Mouse (Mus musculus) hindbrain, postnatal 0 days (tissue): ENCODE measurements around the gene Atf2. TPM values are rescaled to one million over a fixed set of nuclear protein-coding genes. Genes with fewer than 3 reads are reported as not detected.
"Not testable (repeated sequence)": the region's sequence is repeated elsewhere in the genome, so short reads cannot be mapped to it uniquely, and the experiment has no call there.

Source experiments
- ATAC-seq: fragments of 200-750 bp; cut with Nextera tagmentation; 2 replicates; pipeline ENCODE4 v1.8.0; 2017; ENCODE audit warnings: mild to moderate bottlenecking, moderate TSS enrichment, moderate library complexity
- DNase-seq: peaks from one replicate; pipeline ENCODE4 v3.0.0-alpha.2; 2015; ENCODE audit warnings: low spot score
- H3K27ac ChIP-seq: fragments of 300-500 bp; sonication (generic); 2 replicates; pipeline ENCODE4 v1.5.1; 2014; ENCODE audit warnings: mild to moderate bottlenecking
- H3K27me3 ChIP-seq: fragments of 300-500 bp; sonication (generic); 2 replicates; pipeline ENCODE4 v1.6.1; 2014; ENCODE audit warnings: low read length, mixed read lengths; ENCODE audit not compliant: insufficient read depth
- H3K36me3 ChIP-seq: fragments of 300-500 bp; sonication (generic); 2 replicates; pipeline ENCODE4 v1.6.1; 2014; ENCODE audit warnings: low read length, mixed read lengths; ENCODE audit not compliant: insufficient read depth
- H3K4me1 ChIP-seq: fragments of 300-500 bp; sonication (generic); 2 replicates; pipeline ENCODE4 v1.6.1; 2014; ENCODE audit warnings: antibody characterized with exemption, low read length, mixed read lengths; ENCODE audit not compliant: insufficient read depth
- H3K4me2 ChIP-seq: fragments of 300-500 bp; sonication (generic); 2 replicates; pipeline ENCODE4 v1.6.1; 2014; ENCODE audit warnings: low read depth, mild to moderate bottlenecking, low read length, moderate library complexity, mixed read lengths
- H3K4me3 ChIP-seq: fragments of 300-500 bp; sonication (generic); 2 replicates; pipeline ENCODE4 v1.5.1; 2014; ENCODE audit warnings: low read length
- H3K9ac ChIP-seq: fragments of 300-500 bp; sonication (generic); replicated peaks from 2 replicates; pipeline ENCODE4 v1.6.1; 2014; ENCODE audit warnings: mild to moderate bottlenecking, low read length, moderate library complexity, mixed read lengths
- H3K9me3 ChIP-seq: fragments of 300-500 bp; sonication (generic); 2 replicates; pipeline ENCODE4 v1.6.1; 2016; ENCODE audit warnings: low read length, mixed read lengths
- CTCF ChIP-seq: IDR thresholded peaks from 2 replicates; pipeline ENCODE4 v1.5.1; 2016; ENCODE audit warnings: antibody characterized with exemption, control low read depth, low read depth
- WGBS: fragments of 180-500 bp; shearing (Covaris S2); extraction: QIAGEN DNeasy Blood & Tissue Kit; methylation state at CpG from one replicate; pipeline ENCODE4 v1.1.7; 2014; 5-methylcytosine and 5-hydroxymethylcytosine counted together
- polyA plus RNA-seq: library from polyadenylated mRNA; unstranded; fragments of >200 nt; fragmentation: Nextera tagmentation; extraction: Ambion mirVana; gene quantifications from 2 replicates; pipeline ENCODE4 v1.2.1, GENCODE M21; 2015
- total RNA-seq: library from RNA; depleted of rRNA; stranded (reverse); fragments of >200 nt; gene quantifications from 2 replicates; pipeline ENCODE4 v1.2.3, GENCODE M21; 2014

Atf2 gene
- total and polyA plus RNA-seq, 2 experiments from 2014 or later: 67.2 to 87.7 TPM

DNA sequence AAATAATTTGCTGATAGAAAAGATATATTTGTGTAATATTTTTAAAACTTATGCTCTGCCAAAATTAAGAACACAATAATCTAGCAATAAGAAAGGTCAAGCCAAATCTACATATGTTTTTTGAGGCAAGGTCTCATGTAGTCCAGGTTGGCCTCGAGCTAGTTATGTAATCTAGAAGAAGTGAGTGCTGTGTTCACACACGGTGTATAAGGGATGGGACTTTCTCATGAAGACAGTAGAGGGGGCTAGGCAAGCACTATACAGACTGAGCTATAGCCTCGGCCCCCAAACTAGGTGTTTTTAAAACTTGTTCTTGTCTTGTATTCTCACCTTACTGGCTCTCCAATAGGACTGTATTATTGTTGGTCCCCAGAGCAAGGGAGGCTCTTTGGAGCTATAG lies 33.1 kb upstream of the Atf2 start:
- 61% methylated on average over 3 of the region's 3 CpGs for WGBS
- Histone ChIP-seq H3K4me1 (no peaks in the 10 kb centered on the region), H3K27me3 (no peaks in the 10 kb centered on the region), H3K4me2 (no peak overlapping the region), H3K4me3 (no peak overlapping the region), H3K9ac (no peak overlapping the region), H3K27ac (no peak overlapping the region), H3K36me3 (no peaks in the 10 kb centered on the region), H3K9me3 (no peaks in the 10 kb centered on the region)
- peak; percentile 67; the same call in 1 of the 2 replicates for ATAC-seq
- TF ChIP-seq CTCF: no peak; the same call in 1 of the 2 replicates
- no peak for DNase-seq

DNA sequence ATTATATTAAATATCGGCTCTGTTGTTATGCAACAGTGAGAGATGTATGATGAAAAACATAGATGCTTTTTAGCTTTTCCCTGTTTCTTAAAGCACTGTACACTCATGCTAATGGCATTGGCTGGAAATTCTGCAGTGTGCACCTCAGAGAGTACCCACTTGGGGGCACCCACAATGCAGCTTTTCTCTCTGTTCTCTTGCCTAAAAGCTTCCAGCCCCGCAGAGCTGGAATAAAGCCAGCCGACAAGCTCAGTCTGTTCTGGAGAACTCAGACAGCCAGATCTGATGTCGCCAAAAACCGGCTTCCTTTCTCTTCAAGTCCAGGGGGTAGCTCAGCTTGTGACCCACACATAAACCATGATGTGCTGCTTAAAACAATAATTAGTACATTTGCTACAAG lies 32.6 kb upstream of the Atf2 start:
- WGBS: 13% methylated on average over 5 of the region's 5 CpGs
- Histone ChIP-seq H3K36me3 (no peaks in the 10 kb centered on the region), H3K27ac (no peak overlapping the region), H3K4me2 (no peak overlapping the region), H3K27me3 (no peaks in the 10 kb centered on the region), H3K4me1 (no peaks in the 10 kb centered on the region), H3K9me3 (no peaks in the 10 kb centered on the region), H3K9ac (no peak overlapping the region), H3K4me3 (no peak overlapping the region)
- peak; percentile 78 for TF ChIP-seq CTCF
- DNase-seq (peak; percentile 98), ATAC-seq (peak; percentile 88)

DNA sequence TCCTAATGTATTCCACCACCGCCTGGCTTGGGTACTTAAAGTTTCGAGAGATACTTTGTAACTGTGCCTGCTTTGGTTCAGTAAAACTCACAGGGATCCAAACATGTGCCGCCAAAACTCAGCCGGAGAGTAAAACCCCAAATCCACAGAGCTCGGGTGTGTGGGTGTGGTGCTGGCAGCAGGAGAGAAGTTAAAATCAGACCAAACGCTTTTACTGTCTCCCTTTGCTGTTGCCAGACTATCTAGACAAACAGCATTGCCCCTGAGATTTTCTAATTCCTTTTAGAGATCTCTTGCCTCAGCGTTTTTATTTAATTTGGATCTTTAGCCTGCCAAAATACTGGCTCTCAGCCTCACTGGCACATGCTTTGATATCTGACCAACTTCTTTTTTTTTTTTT lies 27.2 kb upstream of the Atf2 start:
- WGBS: 64% methylated on average over 7 of the region's 7 CpGs
- DNase-seq: no peak
- H3K4me3 ChIP-seq: no peak overlapping the region
- H3K27me3 ChIP-seq: no peaks in the 10 kb centered on the region
- ATAC-seq: no peak
- H3K4me2 ChIP-seq: no peak overlapping the region
- no peak overlapping the region for H3K27ac ChIP-seq
- no peaks in the 10 kb centered on the region for H3K9me3 ChIP-seq
- H3K36me3 ChIP-seq: no peaks in the 10 kb centered on the region
- no peak for TF ChIP-seq CTCF
- H3K4me1 ChIP-seq: no peaks in the 10 kb centered on the region
- no peak overlapping the region for H3K9ac ChIP-seq

DNA sequence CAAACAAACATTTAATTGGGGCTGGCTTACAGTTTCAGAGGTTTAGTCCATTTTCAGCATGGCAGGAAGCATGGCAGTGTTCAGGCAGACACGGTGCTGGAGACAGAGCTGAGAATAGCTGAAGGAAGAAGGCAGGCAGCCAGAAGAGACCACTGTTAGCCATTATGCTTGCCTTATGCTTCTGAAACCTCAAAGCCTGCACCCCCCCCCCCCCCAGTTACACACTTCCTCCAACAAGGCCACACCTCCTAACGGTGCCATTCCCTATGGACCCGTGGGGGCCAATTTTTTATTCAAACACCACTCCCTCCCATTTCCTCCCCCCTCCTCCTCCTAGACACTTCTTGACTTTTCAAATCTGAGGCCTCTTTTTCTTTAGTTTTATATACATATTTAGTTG lies 19.8 kb upstream of the Atf2 start:
- Histone ChIP-seq H3K27ac (no peak overlapping the region), H3K9ac (no peak overlapping the region), H3K4me1 (peaks cover 7% of the 10 kb centered on the region; the same call in 1 of the 2 replicates), H3K4me3 (no peak overlapping the region), H3K9me3 (no peaks in the 10 kb centered on the region), H3K36me3 (peaks cover 19% of the 10 kb centered on the region), H3K27me3 (no peaks in the 10 kb centered on the region), H3K4me2 (no peak overlapping the region)
- no peak for ATAC-seq
- no peak for TF ChIP-seq CTCF
- no peak for DNase-seq
- 64% methylated on average over 3 of the region's 3 CpGs for WGBS

DNA sequence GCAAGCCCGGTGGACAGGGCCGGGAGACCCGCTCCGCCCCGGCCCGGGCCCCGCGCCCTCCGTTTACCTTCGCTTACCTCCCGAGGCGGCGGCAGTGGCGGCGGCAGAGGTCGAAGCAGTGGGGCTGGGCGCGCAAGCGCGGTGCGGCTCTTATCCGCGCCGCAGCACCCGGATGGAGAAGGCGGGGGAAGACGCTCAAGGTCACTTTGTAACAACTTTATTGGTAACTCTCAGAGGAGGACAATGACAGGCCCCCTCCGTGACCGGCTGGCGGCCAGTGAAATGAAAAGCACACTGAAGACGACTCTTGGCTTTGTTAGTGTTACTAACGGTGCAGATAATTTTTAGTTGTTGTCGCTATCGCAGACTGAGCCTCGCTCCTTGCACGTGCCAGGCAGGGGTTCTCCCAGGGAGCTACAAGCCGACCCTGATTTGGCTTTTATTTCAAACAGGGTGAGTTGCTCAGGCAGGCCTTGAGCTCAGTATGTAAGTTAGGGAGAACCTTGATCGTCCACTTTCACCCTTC lies 18.8 kb upstream of the Atf2 start, which contains the start of gene Atp5g3:
Gene Atp5g3 (minus strand): TSS at position 152 of the 526 bp plus-strand sequence.
- peaks cover 7% of the 10 kb centered on the region; the same call in 1 of the 2 replicates for H3K4me1 ChIP-seq
- WGBS: 1% methylated on average over 38 of the region's 38 CpGs
- DNase-seq (peak; percentile 96), ATAC-seq (peak; percentile 96)
- H3K4me3 ChIP-seq: peak within 1 kb of the TSS; percentile 92
- H3K9ac ChIP-seq: peak within 1 kb of the TSS; percentile 99
- H3K27me3 ChIP-seq: no peaks in the 10 kb centered on the region
- H3K27ac ChIP-seq: peak within 1 kb of the TSS; percentile 97
- no peak for TF ChIP-seq CTCF
- peaks cover 26% of the 10 kb centered on the region for H3K36me3 ChIP-seq
- peak within 1 kb of the TSS; percentile 63 for H3K4me2 ChIP-seq
- H3K9me3 ChIP-seq: no peaks in the 10 kb centered on the region

DNA sequence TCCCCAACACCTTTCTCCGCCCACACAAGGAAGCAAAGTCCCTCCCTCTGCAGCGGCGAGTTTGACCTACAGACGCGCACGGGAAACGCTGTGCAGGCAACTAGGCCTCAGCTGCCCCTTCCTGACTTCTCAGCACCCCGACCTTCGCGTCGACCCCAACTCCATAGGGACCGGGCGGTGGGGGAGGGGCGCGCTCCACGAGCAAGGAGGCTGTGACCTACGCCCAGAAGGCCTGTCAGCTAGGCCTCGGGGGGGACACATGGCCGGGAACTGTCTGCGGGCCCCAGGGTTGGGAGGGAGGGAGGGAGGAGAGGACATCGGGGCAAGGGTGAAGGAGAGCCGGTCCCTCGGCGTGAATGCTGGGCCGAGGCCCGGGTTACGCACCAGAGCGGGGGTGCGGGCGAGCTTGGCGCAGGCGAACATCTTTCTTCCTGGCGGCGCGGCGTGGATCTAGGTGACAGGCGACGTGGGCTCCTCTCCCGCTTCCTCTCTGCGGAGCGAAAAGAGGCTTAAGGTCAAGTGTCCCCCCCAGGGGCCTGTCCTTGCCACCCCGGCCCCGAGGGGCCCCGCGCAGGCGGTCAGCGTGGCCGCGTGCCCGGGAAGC lies 18.2 kb upstream of the Atf2 start:
- Histone ChIP-seq H3K27me3 (no peaks in the 10 kb centered on the region), H3K9ac (peak overlapping the region; percentile 99), H3K4me2 (peak overlapping the region; percentile 63), H3K27ac (peak overlapping the region; percentile 97), H3K36me3 (peaks cover 26% of the 10 kb centered on the region), H3K4me1 (peaks cover 7% of the 10 kb centered on the region; the same call in 1 of the 2 replicates), H3K9me3 (no peaks in the 10 kb centered on the region), H3K4me3 (peak overlapping the region; percentile 92)
- under 1% methylated on average over 49 of the region's 50 CpGs for WGBS
- no peak for TF ChIP-seq CTCF
- peak; percentile 50 for DNase-seq
- peak; percentile 53 for ATAC-seq

DNA sequence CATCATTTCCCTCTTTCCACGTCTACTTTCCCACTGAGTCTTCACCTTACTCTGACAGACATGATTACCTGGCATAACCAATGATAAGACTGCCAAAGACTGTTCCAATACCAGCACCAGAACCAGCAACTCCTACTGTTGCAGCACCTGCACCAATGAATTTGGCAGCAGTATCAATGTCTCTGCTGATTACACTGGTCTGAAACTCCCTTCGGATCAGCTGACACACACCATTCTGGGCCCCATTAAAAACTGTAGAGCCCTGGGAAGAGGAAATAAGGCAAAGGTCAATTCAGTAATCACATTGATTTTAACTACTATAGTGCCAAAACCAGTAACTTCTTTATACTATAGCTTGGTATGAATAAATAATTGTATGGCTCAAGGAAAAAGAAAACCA lies 16.7 kb upstream of the Atf2 start:
- ATAC-seq (no peak), DNase-seq (no peak)
- Histone ChIP-seq H3K9me3 (no peaks in the 10 kb centered on the region), H3K36me3 (peaks cover 26% of the 10 kb centered on the region), H3K27ac (no peak overlapping the region), H3K4me2 (no peak overlapping the region), H3K9ac (no peak overlapping the region), H3K4me1 (peaks cover 7% of the 10 kb centered on the region; the same call in 1 of the 2 replicates), H3K27me3 (no peaks in the 10 kb centered on the region), H3K4me3 (no peak overlapping the region)
- no peak for TF ChIP-seq CTCF
- 87% methylated on average over 2 of the region's 2 CpGs for WGBS

DNA sequence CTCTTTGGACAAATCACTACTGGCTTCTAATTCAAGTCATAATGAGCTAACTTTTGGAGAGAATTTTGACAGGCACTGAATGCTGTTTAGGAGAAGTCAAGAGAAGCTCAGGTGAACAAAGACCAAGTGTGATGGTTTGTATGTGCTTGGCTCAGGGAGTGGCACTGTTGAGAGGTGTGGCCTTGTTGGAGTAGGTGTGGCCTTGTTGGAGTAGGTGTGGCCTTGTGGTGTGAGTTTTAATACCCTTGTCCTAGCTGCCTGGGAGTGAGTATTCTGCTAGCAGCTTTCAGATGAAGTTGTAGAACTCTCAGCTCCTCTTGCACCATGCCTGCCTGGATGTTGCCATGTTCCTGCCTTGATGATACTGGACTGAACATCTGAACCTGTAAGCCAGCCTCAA lies 12.2 kb upstream of the Atf2 start:
- H3K4me2 ChIP-seq, H3K27ac ChIP-seq, H3K9me3 ChIP-seq, H3K9ac ChIP-seq, ATAC-seq, DNase-seq, H3K4me1 ChIP-seq, H3K27me3 ChIP-seq, H3K4me3 ChIP-seq: not testable (repeated sequence)
- peaks cover 26% of the 10 kb centered on the region for H3K36me3 ChIP-seq
